Mouse (Mus musculus) hindbrain, embryonic 11.5 days (tissue): ENCODE results near the gene Ggn. TPM values are rescaled to one million over a fixed set of nuclear protein-coding genes. Genes with fewer than 3 reads are reported as not detected.

Experiments used
- ATAC-seq: fragments of 200-750 bp; cut with Nextera tagmentation; 2 replicates; pipeline ENCODE4 v1.8.0; 2017; ENCODE audit warnings: mild to moderate bottlenecking, moderate TSS enrichment, moderate library complexity; ENCODE audit not compliant: low FRiP score
- DNase-seq: peaks from one replicate; pipeline ENCODE4 v3.0.0-alpha.2; 2015; ENCODE audit warnings: low spot score
- H3K27ac ChIP-seq: fragments of 300-500 bp; sonication (generic); 2 replicates; pipeline ENCODE4 v1.5.1; 2014; ENCODE audit warnings: mild to moderate bottlenecking, low read depth, low read length
- H3K27me3 ChIP-seq: fragments of 300-500 bp; sonication (generic); 2 replicates; pipeline ENCODE4 v1.6.1; 2014; ENCODE audit warnings: mild to moderate bottlenecking, low read length, moderate library complexity, mixed read lengths; ENCODE audit not compliant: control insufficient read depth, insufficient read depth
- H3K36me3 ChIP-seq: fragments of 300-500 bp; sonication (generic); 2 replicates; pipeline ENCODE4 v1.6.1; 2014; ENCODE audit warnings: mild to moderate bottlenecking, low read length, moderate library complexity, mixed read lengths; ENCODE audit not compliant: control insufficient read depth, insufficient read depth
- H3K4me1 ChIP-seq: fragments of 300-500 bp; sonication (generic); replicated peaks from 2 replicates; pipeline ENCODE4 v1.6.1; 2014; ENCODE audit warnings: low read length, mixed read lengths; ENCODE audit not compliant: control insufficient read depth, insufficient read depth
- H3K4me2 ChIP-seq: fragments of 300-500 bp; sonication (generic); replicated peaks from 2 replicates; pipeline ENCODE4 v1.6.1; 2014; ENCODE audit warnings: mild to moderate bottlenecking, low read depth, low read length
- H3K4me3 ChIP-seq: fragments of 300-500 bp; sonication (generic); 2 replicates; pipeline ENCODE4 v1.5.1; 2014; ENCODE audit warnings: low read depth, low read length
- H3K9ac ChIP-seq: fragments of 300-500 bp; sonication (generic); 2 replicates; pipeline ENCODE4 v1.6.1; 2014; ENCODE audit warnings: low read depth, low read length
- H3K9me3 ChIP-seq: fragments of 300-500 bp; sonication (generic); 2 replicates; pipeline ENCODE4 v1.6.1; 2016; ENCODE audit warnings: low read length; ENCODE audit not compliant: control insufficient read depth
- WGBS: fragments of 180-500 bp; shearing (Covaris S2); extraction: QIAGEN DNeasy Blood & Tissue Kit; methylation state at CpG from one replicate; pipeline ENCODE4 v1.1.7; 2014; 5-methylcytosine and 5-hydroxymethylcytosine counted together
- polyA plus RNA-seq: library from polyadenylated mRNA; unstranded; fragments of >200 nt; fragmentation: Nextera tagmentation; extraction: Ambion mirVana; gene quantifications from 2 replicates; pipeline ENCODE4 v1.2.1, GENCODE M21; 2014

Gene Ggn
- polyA plus RNA-seq, 1 experiment from 2014 or later = 0.69 TPM

GRCm38 (mm10) chr7:29169231-29170065 lies 562 bp upstream of the Ggn start:
- Histone ChIP-seq H3K4me1 (peaks cover 12% of the 10 kb centered on the region), H3K9me3 (no peaks in the 10 kb centered on the region)

GRCm38 (mm10) chr7:29170755-29171561 lies 948 bp downstream of the Ggn start:
- ATAC-seq (no peak), DNase-seq (peak; percentile 57)
- WGBS = 1% methylated on average over 42 of the region's 43 CpGs
- H3K4me2 ChIP-seq = peak overlapping the region; percentile 81
- H3K27me3 ChIP-seq = peaks cover 35% of the 10 kb centered on the region
- peaks cover 8% of the 10 kb centered on the region; the same call in 1 of the 2 replicates for H3K36me3 ChIP-seq
- H3K9me3 ChIP-seq = no peaks in the 10 kb centered on the region
- 0 out of 2 replicates have a peak overlapping the region, but pooled peaks have one; percentile 17 for H3K27ac ChIP-seq
- H3K4me3 ChIP-seq = peak overlapping the region; percentile 73
- H3K4me1 ChIP-seq = peaks cover 12% of the 10 kb centered on the region
- H3K9ac ChIP-seq = peak overlapping the region; percentile 40

More at GRCm38 (mm10) chr7:29169231-29170065, 562 bp upstream of the Ggn start:
- WGBS = 0% methylated on average over 31 of the region's 39 CpGs
- Histone ChIP-seq H3K27ac (peak overlapping the region; percentile 66; the same call in 1 of the 2 replicates), H3K36me3 (peaks cover 8% of the 10 kb centered on the region; the same call in 1 of the 2 replicates), H3K4me2 (peak overlapping the region; percentile 81), H3K27me3 (peaks cover 35% of the 10 kb centered on the region), H3K4me3 (peak overlapping the region; percentile 73), H3K9ac (peak overlapping the region; percentile 70)
- peak; percentile 88 for DNase-seq
- peak; percentile 81 for ATAC-seq

- H3K4me2 ChIP-seq = peak overlapping the region; percentile 81
- DNase-seq = peak; percentile 35
- no peak for ATAC-seq
- H3K36me3 ChIP-seq = peaks cover 8% of the 10 kb centered on the region; the same call in 1 of the 2 replicates
- 7% methylated on average over 34 of the region's 34 CpGs for WGBS
- no peak overlapping the region for H3K27ac ChIP-seq
- no peaks in the 10 kb centered on the region for H3K9me3 ChIP-seq
- peak overlapping the region; percentile 40 for H3K9ac ChIP-seq
- peak overlapping the region; percentile 73 for H3K4me3 ChIP-seq
- H3K27me3 ChIP-seq = peaks cover 35% of the 10 kb centered on the region
- H3K4me1 ChIP-seq = peaks cover 12% of the 10 kb centered on the region
Observed at GRCm38 (mm10) chr7:29171562-29172097, 1.6 kb downstream of the Ggn start.

- ATAC-seq = no peak
- 0 out of 2 replicates have a peak overlapping the region, but pooled peaks have one; percentile 19 for H3K9ac ChIP-seq
- H3K27ac ChIP-seq = no peak overlapping the region
- peaks cover 33% of the 10 kb centered on the region for H3K27me3 ChIP-seq
- no peak overlapping the region for H3K4me2 ChIP-seq
- H3K9me3 ChIP-seq = no peaks in the 10 kb centered on the region
- H3K4me1 ChIP-seq = peaks cover 12% of the 10 kb centered on the region
- DNase-seq = peak; percentile 32
- peaks cover 8% of the 10 kb centered on the region; the same call in 1 of the 2 replicates for H3K36me3 ChIP-seq
- no peak overlapping the region for H3K4me3 ChIP-seq
- 22% methylated on average over 27 of the region's 32 CpGs for WGBS
Observed at GRCm38 (mm10) chr7:29172390-29173016, 2.5 kb downstream of the Ggn start.

- WGBS = 89% methylated on average over 4 of the region's 4 CpGs
- H3K36me3 ChIP-seq = peaks cover 5% of the 10 kb centered on the region; the same call in 1 of the 2 replicates
- no peak overlapping the region for H3K27ac ChIP-seq
- H3K4me3 ChIP-seq = 0 out of 2 replicates have a peak overlapping the region, but pooled peaks have one; percentile 8
- H3K4me1 ChIP-seq = peaks cover 6% of the 10 kb centered on the region; the same call in 1 of the 2 replicates
- H3K9ac ChIP-seq = no peak overlapping the region
- ATAC-seq (no peak), DNase-seq (no peak)
- peaks cover 11% of the 10 kb centered on the region for H3K27me3 ChIP-seq
- H3K9me3 ChIP-seq = no peaks in the 10 kb centered on the region
- no peak overlapping the region for H3K4me2 ChIP-seq
Observed at GRCm38 (mm10) chr7:29178106-29178505, 8.1 kb downstream of the Ggn start.

- H3K9ac ChIP-seq = peak overlapping the region; percentile 84; the same call in 1 of the 2 replicates
- peak overlapping the region; percentile 80 for H3K4me2 ChIP-seq
- DNase-seq (no peak), ATAC-seq (no peak)
- peaks cover 6% of the 10 kb centered on the region; the same call in 1 of the 2 replicates for H3K4me1 ChIP-seq
- no peaks in the 10 kb centered on the region for H3K36me3 ChIP-seq
- H3K9me3 ChIP-seq = no peaks in the 10 kb centered on the region
- 69% methylated on average over 7 of the region's 7 CpGs for WGBS
- H3K4me3 ChIP-seq = peak overlapping the region; percentile 89
- H3K27me3 ChIP-seq = no peaks in the 10 kb centered on the region
- H3K27ac ChIP-seq = no peak overlapping the region
Observed at GRCm38 (mm10) chr7:29179323-29179722, 9.3 kb downstream of the Ggn start.

GRCm38 (mm10) chr7:29180077-29180853 lies 10.3 kb downstream of the Ggn start, which contains the start of gene Psmd8:
TSS of gene Psmd8 (minus strand) at chr7:29180701.
- Histone ChIP-seq H3K36me3 (no peaks in the 10 kb centered on the region), H3K27ac (peak within 1 kb of the TSS; percentile 58; the same call in 1 of the 2 replicates), H3K27me3 (no peaks in the 10 kb centered on the region), H3K4me2 (peak within 1 kb of the TSS; percentile 80), H3K4me1 (peaks cover 6% of the 10 kb centered on the region; the same call in 1 of the 2 replicates), H3K4me3 (peak within 1 kb of the TSS; percentile 89), H3K9me3 (no peaks in the 10 kb centered on the region), H3K9ac (peak within 1 kb of the TSS; percentile 84)
- DNase-seq (peak; percentile 96), ATAC-seq (peak; percentile 96)
- WGBS = under 1% methylated on average over 62 of the region's 62 CpGs
